Mouse (Mus musculus) adrenal gland, postnatal 10 days (tissue): Measurements from ENCODE around the gene Rtn4r. TPM values are rescaled to one million over a fixed set of nuclear protein-coding genes. Genes with fewer than 3 reads are reported as not detected.
"Not testable (repeated sequence)": the region's sequence is repeated elsewhere in the genome, so short reads cannot be mapped to it uniquely, and the experiment has no call there.

Source experiments
- DNase-seq: peaks from one replicate; pipeline ENCODE4 v3.0.0; 2021; ENCODE audit warnings: mixed read lengths
- microRNA-seq: library from miRNA; unstranded; fragments of <30 nt; microRNA quantifications from one replicate; pipeline ENCODE4 v1.2.0, GENCODE M21; 2021
- total RNA-seq, 2 experiments: library from RNA; stranded (reverse); gene quantifications; 2 replicates each; pipeline ENCODE4 v1.2.3; 2021

The Rtn4r gene
- total RNA-seq, 2 experiments from 2014 or later = 0.66 to 0.94 TPM

DNA sequence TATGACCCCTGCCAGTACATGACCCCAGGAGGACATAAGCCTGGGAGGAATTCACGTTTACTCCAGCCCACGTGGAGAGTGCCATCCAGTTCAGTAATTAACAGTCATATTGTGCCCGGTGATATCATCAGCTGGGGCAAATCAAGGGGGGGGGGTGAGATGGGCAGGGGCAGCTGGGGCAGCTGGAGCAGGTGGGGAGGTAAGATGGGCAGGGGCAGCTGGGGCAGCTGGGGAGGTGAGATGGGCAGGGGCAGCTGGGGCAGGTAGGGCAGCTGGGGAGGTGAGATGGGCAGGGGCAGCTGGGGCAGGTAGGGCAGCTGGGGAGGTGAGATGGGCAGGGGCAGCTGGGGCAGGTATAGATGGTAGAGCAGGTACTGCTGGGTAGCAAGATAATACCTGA, 68.1 kb downstream of the Rtn4r start:
- DNase-seq = not testable (repeated sequence)

DNA sequence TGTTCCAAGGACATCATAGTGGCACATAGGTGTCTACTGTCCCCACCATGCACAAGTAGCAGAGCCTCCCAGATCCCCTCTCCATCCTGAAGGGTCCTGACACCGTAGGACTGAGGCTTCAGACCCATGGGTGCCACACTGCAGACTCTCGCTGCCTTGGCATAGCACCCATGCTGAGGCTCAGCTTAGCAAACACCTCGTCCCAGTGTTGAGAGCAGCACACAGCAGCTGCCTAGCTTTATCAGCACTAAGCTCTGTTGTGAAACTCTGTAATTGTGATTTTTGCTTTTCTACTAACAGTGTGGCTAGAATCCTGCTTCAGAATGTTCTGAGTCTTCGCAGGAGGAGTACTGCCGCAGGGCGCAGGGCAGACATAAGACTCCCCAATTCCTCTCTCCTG, 70.4 kb downstream of the Rtn4r start:
- no peak for DNase-seq

DNA sequence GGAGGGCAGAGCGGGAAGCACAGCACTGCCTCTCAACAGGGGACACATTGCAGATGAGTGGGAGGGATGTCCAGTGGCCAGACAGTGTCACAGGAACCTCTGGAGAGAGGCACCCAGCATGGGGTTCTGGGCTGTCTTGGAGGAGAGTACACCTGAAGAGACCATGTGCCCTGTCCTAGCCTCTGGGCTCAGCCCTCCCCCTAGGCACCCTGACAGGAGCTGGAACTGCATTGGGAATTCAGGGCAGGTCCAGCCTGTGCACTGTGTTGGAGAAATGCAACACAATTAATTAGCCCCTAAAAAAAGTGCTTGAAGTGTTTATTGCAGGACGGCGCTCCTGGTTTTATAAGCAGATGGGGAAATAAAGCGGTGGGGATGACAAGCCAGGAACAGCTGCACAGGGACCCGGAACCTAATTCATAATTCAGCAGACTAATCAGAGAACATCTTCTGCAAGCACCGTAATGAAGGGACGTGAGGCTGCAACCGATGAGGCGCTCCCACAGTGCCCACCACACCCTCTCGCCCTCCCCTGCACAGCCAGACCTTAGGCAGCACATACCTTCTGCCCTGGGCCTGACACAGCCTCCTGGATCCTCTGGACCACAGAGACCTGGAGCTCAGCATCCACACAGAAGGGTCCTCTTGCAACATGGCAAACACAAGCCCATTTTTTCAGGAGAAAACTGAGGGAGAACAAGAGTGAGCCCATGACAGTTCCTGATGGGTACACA, 71.1 kb downstream of the Rtn4r start:
- DNase-seq = no peak

DNA sequence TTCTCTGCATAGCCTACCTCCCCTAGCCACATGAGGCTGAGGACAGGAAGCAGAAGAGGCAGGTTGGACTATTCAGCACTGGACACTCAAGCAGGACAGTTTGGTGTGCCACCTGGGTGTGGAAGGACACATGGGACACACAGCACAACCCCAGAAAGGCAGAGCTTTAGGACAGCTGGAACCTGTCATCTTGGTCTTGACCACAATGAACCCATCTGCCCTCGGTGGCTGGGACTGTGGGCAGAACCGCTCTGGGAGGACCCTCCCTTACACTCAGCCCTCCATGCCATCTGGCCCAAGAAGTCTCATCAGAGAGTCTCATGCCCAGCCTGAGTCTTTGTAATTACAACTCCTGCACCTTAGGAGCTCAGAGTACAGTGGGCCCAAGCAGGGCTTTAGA, 72.6 kb downstream of the Rtn4r start:
- no peak for DNase-seq

DNA sequence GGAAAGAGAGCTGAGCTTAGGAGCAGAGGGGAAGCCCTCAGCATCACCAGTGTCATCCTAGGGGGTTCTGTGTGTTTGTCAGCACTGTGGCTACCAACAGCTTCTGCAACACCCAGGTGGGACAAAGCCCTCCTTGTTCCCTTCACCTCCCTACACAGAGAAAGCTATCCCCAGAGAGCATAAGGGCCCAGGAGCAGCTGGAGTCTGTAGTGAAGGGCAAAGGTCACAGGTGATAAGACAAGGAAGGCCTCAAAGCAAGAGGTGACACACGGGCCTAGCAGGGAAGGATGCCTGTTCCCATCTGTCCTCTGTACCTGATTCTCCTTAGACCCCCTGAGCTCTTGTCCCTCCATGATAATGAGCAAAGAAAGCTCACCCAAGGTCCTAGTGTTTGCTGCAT, 74.2 kb downstream of the Rtn4r start:
- no peak for DNase-seq

Small RNAs within 50 kb of the gene (microRNA-seq; reads per million reads assigned to microRNA genes)
- not detected for gene Mir6366

Other genes starting within 250 kb of the Rtn4r start
- under 1 TPM; 0.18 to 0.30 TPM for gene Gm20518, start 236.0 kb upstream of the Rtn4r start, total RNA-seq
- under 1 TPM in 1 of 2 experiments, not detected in 1; 0.06 TPM for gene Tssk1, start 233.4 kb upstream of the Rtn4r start, total RNA-seq
- gene Dgcr2, start 229.1 kb upstream of the Rtn4r start, total RNA-seq = 10 to 100 TPM; 60.6 to 63.9 TPM
- gene Tssk2, start 229.0 kb upstream of the Rtn4r start, total RNA-seq = not detected
- 10 to 100 TPM; 19.4 to 23.1 TPM for gene Ess2, start 216.3 kb upstream of the Rtn4r start, total RNA-seq
- gene Gsc2, start 212.6 kb upstream of the Rtn4r start, total RNA-seq = not detected
- 100 to 1,000 TPM; 115 to 121 TPM for gene Slc25a1, start 199.4 kb upstream of the Rtn4r start, total RNA-seq
- under 1 TPM in 1 of 2 experiments, not detected in 1; 0.36 TPM for gene Vpreb2, start 147.2 kb upstream of the Rtn4r start, total RNA-seq
- gene Dgcr6, start 74.8 kb upstream of the Rtn4r start, total RNA-seq = 10 to 100 TPM; 57.4 to 60.9 TPM
- gene Prodh, start 37.4 kb upstream of the Rtn4r start, total RNA-seq = 10 to 100 TPM; 14.9 to 16.5 TPM
- gene Ccdc188, start 90.2 kb downstream of the Rtn4r start, total RNA-seq = not detected
- 10 to 100 TPM; 18.9 to 20.5 TPM for gene Zdhhc8, start 107.5 kb downstream of the Rtn4r start, total RNA-seq
- 10 to 100 TPM; 34.2 to 46.7 TPM for gene Trmt2a, start 121.0 kb downstream of the Rtn4r start, total RNA-seq
- 100 to 1,000 TPM; 123 to 127 TPM for gene Ranbp1, start 121.1 kb downstream of the Rtn4r start, total RNA-seq
- gene Gm49776, start 130.7 kb downstream of the Rtn4r start, total RNA-seq = not detected
- 10 to 100 TPM; 26.8 to 41.9 TPM for gene Dgcr8, start 161.6 kb downstream of the Rtn4r start, total RNA-seq
- 10 to 100 TPM; 32.8 to 37.0 TPM for gene Tango2, start 220.5 kb downstream of the Rtn4r start, total RNA-seq
- gene Arvcf, start 220.5 kb downstream of the Rtn4r start, total RNA-seq = 10 to 100 TPM; 29.4 to 39.2 TPM